Mouse (Mus musculus) mesoderm, embryonic 11.5 days (tissue): ENCODE data around the gene Smarca2.

ENCODE experiments used
- DNase-seq: peaks from one replicate; pipeline ENCODE4 v3.0.0-alpha.2; 2012; ENCODE audit warnings: low read depth, low spot score

Smarca2 gene

DNA sequence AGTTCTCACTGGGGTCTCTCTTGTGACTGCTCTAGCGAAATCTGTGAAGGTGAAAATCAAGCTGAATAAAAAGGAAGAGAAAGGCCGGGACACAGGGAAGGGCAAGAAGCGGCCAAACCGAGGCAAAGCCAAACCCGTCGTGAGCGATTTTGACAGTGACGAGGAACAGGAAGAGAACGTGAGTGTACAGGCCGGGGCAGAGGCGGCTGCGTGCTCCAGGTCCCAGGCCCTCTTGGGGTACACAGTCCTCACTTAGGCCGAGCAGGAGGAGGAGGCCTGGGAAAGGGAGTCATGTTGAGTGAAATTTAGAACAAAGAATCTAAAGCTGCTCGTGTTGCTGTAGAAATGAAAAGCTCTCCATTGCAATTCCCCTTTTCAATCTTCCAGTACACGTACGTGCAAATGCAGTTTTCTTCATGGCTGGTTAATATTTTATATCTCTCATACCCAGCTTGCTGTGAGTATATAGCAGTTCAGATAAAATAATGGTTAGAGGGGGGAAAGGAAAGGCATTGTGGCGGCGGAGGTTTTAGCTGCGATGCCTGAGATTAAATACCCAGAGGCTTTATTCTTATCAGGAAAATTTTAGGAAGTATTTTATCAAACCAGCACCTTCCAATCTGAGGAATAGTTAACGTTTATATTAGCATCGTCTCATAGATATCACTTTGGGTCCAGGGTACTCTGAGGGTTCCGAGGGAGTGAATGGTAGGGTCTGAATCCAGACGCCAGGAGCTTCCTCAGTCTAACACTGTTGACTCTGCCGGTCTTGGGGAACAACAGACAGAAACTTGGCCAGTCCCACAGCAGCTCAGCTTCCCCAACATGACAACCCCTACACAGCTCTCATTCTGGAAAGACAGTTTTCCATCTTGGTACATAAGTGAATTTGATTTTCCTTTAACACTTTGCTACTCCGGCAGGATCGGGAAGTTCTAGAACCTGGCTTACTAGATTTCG, 171.5 kb downstream of the Smarca2 start:
- DNase-seq = no peak

DNA sequence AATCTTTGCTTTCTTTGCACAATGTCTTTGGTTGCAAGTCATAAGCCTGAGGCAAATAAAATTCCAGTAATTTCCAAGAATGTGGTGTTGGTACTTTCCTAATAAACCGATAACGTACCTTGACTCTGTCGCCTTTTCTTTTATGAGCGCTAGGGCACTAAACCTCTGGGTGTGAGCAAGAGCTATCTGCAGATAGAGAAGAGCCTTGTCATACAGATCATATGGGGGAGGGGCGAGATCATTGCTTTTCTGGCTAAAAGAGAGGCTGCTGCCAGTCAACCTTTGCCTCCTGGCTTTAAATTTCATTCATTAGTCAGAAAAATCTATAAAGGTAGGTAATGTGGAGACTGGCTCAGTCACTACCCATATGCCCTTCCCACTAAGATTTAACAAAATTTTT, 173.3 kb downstream of the Smarca2 start:
- DNase-seq = no peak

DNA sequence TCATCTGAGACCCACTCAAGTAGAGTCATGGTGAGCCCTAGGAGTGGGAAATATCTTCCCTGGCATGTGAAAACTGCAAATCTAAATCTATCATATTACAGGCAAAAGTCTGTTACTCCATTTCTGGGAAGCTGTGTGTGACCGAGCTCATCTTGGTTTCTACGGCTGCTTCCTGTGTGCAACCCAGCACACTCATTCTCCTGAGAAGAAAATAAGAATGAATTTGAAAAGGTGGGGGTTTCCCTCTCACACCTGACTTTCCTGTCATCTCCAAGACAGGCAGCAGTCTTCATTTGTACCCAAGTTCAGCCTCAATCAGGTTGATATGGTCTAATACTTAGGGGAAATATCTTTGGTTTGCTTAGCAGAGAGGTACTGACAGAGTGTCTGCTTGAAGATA, 176.4 kb downstream of the Smarca2 start:
- DNase-seq = no peak

DNA sequence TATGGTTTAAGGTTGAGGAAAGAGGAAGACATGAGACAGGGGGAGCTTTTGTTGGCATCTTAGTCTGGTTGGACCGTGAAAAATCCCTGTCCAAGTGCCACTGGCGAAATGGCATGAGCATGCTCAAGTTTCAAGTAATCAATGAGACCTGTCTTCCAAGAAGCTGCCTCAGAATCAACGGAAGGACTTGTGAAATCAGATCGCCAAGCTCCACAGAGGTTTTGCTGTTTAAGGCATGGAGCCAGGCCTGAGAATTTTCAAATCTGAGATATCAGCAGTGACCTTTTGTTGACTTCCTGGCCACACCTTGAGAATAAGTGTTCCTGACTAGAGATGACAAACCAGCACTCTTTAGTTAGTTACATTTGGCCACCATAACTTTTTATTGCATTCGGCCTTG, 183.6 kb downstream of the Smarca2 start:
- DNase-seq = no peak

DNA sequence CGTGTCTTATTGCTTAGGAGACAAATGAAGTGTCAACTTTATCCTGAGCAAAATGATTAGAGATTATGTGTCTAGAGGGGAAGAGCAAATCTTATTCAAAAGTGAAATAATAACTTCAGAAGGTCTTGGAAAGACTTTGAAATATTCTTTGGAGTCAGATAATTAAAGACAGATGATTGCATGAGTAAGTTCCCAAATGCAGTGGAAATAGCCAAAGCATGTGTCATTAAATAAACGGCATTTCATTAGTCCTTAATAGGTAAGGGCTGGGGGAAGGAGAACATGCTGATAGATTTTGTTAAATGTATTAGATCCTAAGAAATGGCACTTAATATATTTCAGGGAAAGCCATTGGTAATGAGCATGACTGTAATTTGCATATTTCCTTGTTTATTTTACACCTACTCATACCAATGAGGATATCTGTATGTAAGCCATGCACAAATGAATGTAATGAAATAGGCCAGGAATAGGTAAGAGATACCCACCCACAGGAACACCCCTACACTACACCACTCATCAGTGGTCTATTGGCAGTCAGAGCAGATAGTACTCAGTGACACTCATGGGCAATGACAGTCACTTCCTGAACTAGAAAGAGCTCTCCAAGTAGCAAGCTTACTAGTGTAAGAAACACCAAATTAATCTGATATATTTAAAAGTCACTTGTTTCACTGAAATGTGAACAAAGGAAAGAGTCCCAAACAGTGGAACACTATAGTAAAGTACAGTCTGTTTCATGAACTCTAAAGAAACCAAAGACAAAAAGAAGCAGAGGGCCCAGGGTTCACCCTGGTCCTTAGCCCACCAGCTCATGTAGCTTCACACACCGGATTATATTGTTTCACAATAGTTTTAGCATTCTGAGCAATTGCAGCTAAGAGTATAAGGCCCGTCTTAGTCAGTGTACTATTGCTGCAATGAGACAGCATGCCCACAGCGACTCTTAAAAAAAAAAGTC, 185.8 kb downstream of the Smarca2 start:
- DNase-seq = no peak

DNA sequence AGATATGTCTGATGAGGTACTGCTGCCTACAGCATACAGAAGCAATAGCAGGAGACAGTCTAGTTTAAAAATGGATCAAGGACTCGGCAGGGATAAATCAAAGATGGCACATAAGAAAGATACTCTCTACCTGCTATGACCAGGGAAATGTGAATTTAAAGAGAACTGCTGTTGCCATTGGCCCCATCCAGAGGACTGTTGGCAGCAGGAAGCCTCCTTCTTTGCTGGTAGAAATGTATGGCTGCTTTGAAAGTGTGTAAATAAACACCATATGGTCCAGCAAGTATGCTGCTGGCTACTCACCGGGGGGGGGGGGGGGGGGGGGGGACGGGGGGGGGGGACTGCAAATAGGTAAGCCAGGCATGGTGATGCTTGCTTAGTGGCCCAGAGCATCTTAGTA, 189.5 kb downstream of the Smarca2 start:
- no peak for DNase-seq

DNA sequence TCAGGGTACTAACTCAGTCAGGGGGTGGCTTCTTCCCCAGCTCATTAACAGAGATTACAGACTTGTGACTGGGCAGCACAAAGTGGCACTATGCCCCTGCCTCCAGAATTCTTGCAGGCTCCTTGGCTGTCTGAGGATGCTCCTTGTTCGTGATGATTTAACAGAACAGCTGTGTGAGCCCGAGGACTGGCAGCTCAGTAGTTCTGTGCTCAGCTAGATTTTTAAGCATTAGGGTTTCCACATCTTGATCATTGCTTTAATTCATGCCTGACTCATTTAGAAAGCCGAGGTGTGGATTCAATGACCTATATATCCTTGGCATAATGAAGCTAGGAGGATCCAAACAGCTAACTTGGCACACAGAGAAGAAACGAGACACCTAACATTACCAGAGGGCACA, 191.2 kb downstream of the Smarca2 start:
- no peak for DNase-seq

DNA sequence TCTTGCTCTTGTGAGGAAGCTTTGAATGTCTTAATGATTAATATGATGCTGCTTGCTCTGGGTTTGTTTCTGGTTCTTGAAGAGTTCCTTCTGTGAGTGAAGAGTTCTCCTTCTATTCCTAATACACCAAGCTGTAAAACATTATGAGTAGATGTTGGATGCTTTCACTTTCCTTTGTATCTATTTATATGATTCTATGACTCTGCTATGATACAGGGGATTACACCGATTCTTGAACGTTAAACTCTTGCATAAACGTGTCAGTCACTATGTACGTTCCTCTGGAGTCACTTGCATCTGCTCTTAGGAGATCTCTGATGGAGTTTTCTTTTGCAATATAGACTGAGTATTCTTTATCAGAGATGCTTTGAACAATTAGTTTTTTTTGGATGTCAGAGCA, 199.6 kb downstream of the Smarca2 start:
- no peak for DNase-seq

DNA sequence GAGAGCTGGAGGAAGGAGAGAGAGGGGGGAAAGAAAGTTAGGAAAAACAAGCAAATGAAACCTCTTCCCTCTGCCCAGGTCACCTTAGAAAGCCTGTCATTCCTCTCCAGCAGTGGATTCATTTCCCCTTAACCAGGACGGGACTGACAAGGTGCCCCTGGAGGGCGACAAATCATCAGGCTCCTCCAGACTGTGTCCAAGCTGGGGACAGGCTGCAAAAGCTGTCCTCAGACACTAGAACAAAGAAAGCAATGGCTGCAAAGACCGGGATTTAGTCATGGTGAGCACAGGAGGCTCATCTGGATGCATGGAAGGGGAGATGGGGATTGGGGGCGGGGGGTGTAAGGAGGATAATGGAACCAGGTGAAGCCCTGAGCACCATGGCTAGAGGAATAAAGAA, 209.8 kb downstream of the Smarca2 start:
- peak; percentile 50 for DNase-seq

DNA sequence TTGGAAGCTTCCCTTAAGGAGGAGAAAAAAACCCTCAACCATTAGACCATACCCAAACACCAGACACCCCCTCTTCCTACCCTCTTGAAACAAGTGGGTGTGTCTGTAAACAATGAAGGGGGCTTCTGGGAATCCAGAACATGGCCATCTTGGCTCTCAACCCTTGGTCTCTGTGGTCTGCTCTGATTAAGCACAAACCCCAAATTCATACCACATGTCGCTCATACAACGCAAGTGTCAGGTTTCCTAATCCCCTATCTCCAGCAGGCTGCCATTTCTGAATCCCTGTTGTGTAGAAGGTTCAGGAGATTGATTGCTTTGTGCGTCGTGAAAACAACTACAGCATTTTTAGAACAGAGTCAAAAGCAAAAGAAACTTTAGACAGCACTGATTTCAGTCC, 213.1 kb downstream of the Smarca2 start:
- DNase-seq = no peak
